Mouse (Mus musculus) gastrocnemius, adult 2 months (tissue): ENCODE results near the gene Nacc2. TPM values are rescaled to one million over a fixed set of nuclear protein-coding genes. Genes with fewer than 3 reads are reported as not detected.

Experiments used
- DNase-seq: peaks from one replicate; pipeline ENCODE4 v3.0.0; 2022
- H3K27ac ChIP-seq: fragments of 200-600 bp; 2 replicates; pipeline ENCODE4 v1.8.1; 2022; ENCODE audit warnings: mild to moderate bottlenecking
- H3K4me3 ChIP-seq: fragments of 200-600 bp; 2 replicates; pipeline ENCODE4 v1.8.1; 2022; ENCODE audit warnings: mild to moderate bottlenecking, moderate library complexity
- CTCF ChIP-seq: fragments of 200-600 bp; IDR thresholded peaks from 2 replicates; pipeline ENCODE4 v1.8.1; 2022; ENCODE audit warnings: antibody characterized with exemption, mild to moderate bottlenecking, moderate library complexity
- intact Hi-C: fragments of 180-260 bp; cut with DNase I; formaldehyde crosslinking; loops from one replicate; pipeline ENCODE4 v1.15.1; 2025
- total RNA-seq, 2 experiments: library from RNA; stranded (reverse); gene quantifications; 2 replicates each; pipeline ENCODE4 v1.2.3; 2021

Gene Nacc2
- total RNA-seq, 2 experiments from 2014 or later = 18.9 to 32.6 TPM

GRCm38 (mm10) chr2:26134591-26134990, 11.6 kb upstream of the Nacc2 start:
- intact Hi-C loops = no loop called here
- H3K27ac ChIP-seq = peak overlapping the region; percentile 93
- H3K4me3 ChIP-seq = no peak overlapping the region
- DNase-seq = no peak
- no peak for TF ChIP-seq CTCF

- peak; percentile 96 for DNase-seq
- intact Hi-C loops = loop anchor here (2.0 kb wide), 1 partner anchor 68 kb away; no protein-coding TSS in a partner anchor
- TF ChIP-seq CTCF = peak; percentile 56
- H3K4me3 ChIP-seq = peak overlapping the region; percentile 75
- H3K27ac ChIP-seq = peak overlapping the region; percentile 93
These were observed 9.9 kb upstream of the Nacc2 start for GRCm38 (mm10) chr2:26132628-26133551.

- peak; percentile 19; the same call in 1 of the 2 replicates for TF ChIP-seq CTCF
- intact Hi-C loops = no loop called here
- DNase-seq = peak; percentile 49
- H3K4me3 ChIP-seq = no peak overlapping the region
- H3K27ac ChIP-seq = peak overlapping the region; percentile 93
These were observed 8.3 kb upstream of the Nacc2 start for GRCm38 (mm10) chr2:26131327-26131726.

- TF ChIP-seq CTCF = no peak
- intact Hi-C loops = no loop called here
- DNase-seq = no peak
These were observed 6.9 kb upstream of the Nacc2 start for GRCm38 (mm10) chr2:26129962-26130361.

GRCm38 (mm10) chr2:26129346-26129745, 6.3 kb upstream of the Nacc2 start:
- H3K27ac ChIP-seq = no peak overlapping the region
- no peak for DNase-seq
- intact Hi-C loops = no loop called here
- no peak overlapping the region for H3K4me3 ChIP-seq
- no peak for TF ChIP-seq CTCF

More at GRCm38 (mm10) chr2:26129962-26130361, 6.9 kb upstream of the Nacc2 start:
- no peak overlapping the region; the same call in 1 of the 2 replicates for H3K27ac ChIP-seq
- no peak overlapping the region for H3K4me3 ChIP-seq

- peak; percentile 90 for DNase-seq
- H3K4me3 ChIP-seq = peak overlapping the region; percentile 95
- peak overlapping the region; percentile 94 for H3K27ac ChIP-seq
- no peak for TF ChIP-seq CTCF
- intact Hi-C loops = no loop called here
These were observed 595 bp downstream of the Nacc2 start for GRCm38 (mm10) chr2:26122171-26123078.

GRCm38 (mm10) chr2:26121541-26122083, 1.4 kb downstream of the Nacc2 start:
- Histone ChIP-seq H3K27ac (peak overlapping the region; percentile 94), H3K4me3 (peak overlapping the region; percentile 95)
- intact Hi-C loops = no loop called here
- DNase-seq = no peak
- no peak for TF ChIP-seq CTCF

- Histone ChIP-seq H3K27ac (peak overlapping the region; percentile 94), H3K4me3 (no peak overlapping the region)
- intact Hi-C loops = no loop called here
- TF ChIP-seq CTCF = no peak
- no peak for DNase-seq
These were observed 3.4 kb downstream of the Nacc2 start for GRCm38 (mm10) chr2:26119626-26120025.

- Histone ChIP-seq H3K4me3 (peak overlapping the region; percentile 51; the same call in 1 of the 2 replicates), H3K27ac (peak overlapping the region; percentile 94)
- no peak for TF ChIP-seq CTCF
- DNase-seq = no peak
- intact Hi-C loops = no loop called here
These were observed 3.8 kb downstream of the Nacc2 start for GRCm38 (mm10) chr2:26119310-26119592.

- intact Hi-C loops = no loop called here
- TF ChIP-seq CTCF = no peak
- peak; percentile 81 for DNase-seq
- Histone ChIP-seq H3K4me3 (peak overlapping the region; percentile 51), H3K27ac (peak overlapping the region; percentile 94)
These were observed 4.3 kb downstream of the Nacc2 start for GRCm38 (mm10) chr2:26118584-26119309.

GRCm38 (mm10) chr2:26117580-26117979, 5.4 kb downstream of the Nacc2 start:
- intact Hi-C loops = no loop called here
- H3K27ac ChIP-seq = peak overlapping the region; percentile 94
- H3K4me3 ChIP-seq = no peak overlapping the region
- DNase-seq = no peak
- TF ChIP-seq CTCF = peak; percentile 31

GRCm38 (mm10) chr2:26116550-26116949, 6.5 kb downstream of the Nacc2 start:
- intact Hi-C loops = no loop called here
- TF ChIP-seq CTCF = no peak
- Histone ChIP-seq H3K4me3 (no peak overlapping the region), H3K27ac (peak overlapping the region; percentile 94)
- no peak for DNase-seq
